Mouse (Mus musculus) Muller cell, postnatal 12 days (primary cell): ENCODE data around the gene Kif9.

Source experiments
- DNase-seq: peaks from one replicate; pipeline ENCODE4 v3.0.0-alpha.2; 2015; ENCODE audit errors: inconsistent ontology term

Kif9 gene

GRCm38 (mm10) chr9:110476124-110477091 lies at the start of gene Kif9, which contains the start of gene Klhl18:
TSS of gene Kif9 (plus strand) at chr9:110476958.
TSS of gene Klhl18 (minus strand) at chr9:110476694.
- peak; percentile 97 for DNase-seq

- no peak for DNase-seq
Measured at GRCm38 (mm10) chr9:110431241-110431640, 45.5 kb upstream of the Kif9 start.

GRCm38 (mm10) chr9:110433045-110433444 lies 43.7 kb upstream of the Kif9 start:
- DNase-seq, result no peak

- DNase-seq, result no peak
Measured at GRCm38 (mm10) chr9:110436041-110436440, 40.7 kb upstream of the Kif9 start.

GRCm38 (mm10) chr9:110440049-110440448 lies 36.7 kb upstream of the Kif9 start:
- DNase-seq, result peak; percentile 4

- DNase-seq, result no peak
Measured at GRCm38 (mm10) chr9:110440559-110440958, 36.2 kb upstream of the Kif9 start.

- no peak for DNase-seq
Measured at GRCm38 (mm10) chr9:110448356-110448755, 28.4 kb upstream of the Kif9 start.

GRCm38 (mm10) chr9:110448857-110449617 lies 27.7 kb upstream of the Kif9 start:
- DNase-seq, result peak; percentile 76

- DNase-seq, result no peak
Measured at GRCm38 (mm10) chr9:110452523-110452922, 24.2 kb upstream of the Kif9 start.

- no peak for DNase-seq
Measured at GRCm38 (mm10) chr9:110457926-110458325, 18.8 kb upstream of the Kif9 start.

GRCm38 (mm10) chr9:110459145-110459727 lies 17.5 kb upstream of the Kif9 start:
- DNase-seq, result no peak

GRCm38 (mm10) chr9:110460884-110461815 lies 15.6 kb upstream of the Kif9 start:
- DNase-seq, result no peak

- DNase-seq, result no peak
Measured at GRCm38 (mm10) chr9:110462321-110462720, 14.4 kb upstream of the Kif9 start.

GRCm38 (mm10) chr9:110463983-110464591 lies 12.7 kb upstream of the Kif9 start:
- no peak for DNase-seq

- DNase-seq, result no peak
Measured at GRCm38 (mm10) chr9:110465336-110465735, 11.4 kb upstream of the Kif9 start.

- no peak for DNase-seq
Measured at GRCm38 (mm10) chr9:110466179-110466578, 10.6 kb upstream of the Kif9 start.

GRCm38 (mm10) chr9:110477951-110478350 lies 1.2 kb downstream of the Kif9 start:
- no peak for DNase-seq

GRCm38 (mm10) chr9:110478639-110479038 lies 1.9 kb downstream of the Kif9 start:
- DNase-seq, result no peak

GRCm38 (mm10) chr9:110488841-110489240 lies 12.1 kb downstream of the Kif9 start:
- no peak for DNase-seq

GRCm38 (mm10) chr9:110490913-110491312 lies 14.2 kb downstream of the Kif9 start:
- DNase-seq, result no peak

- no peak for DNase-seq
Measured at GRCm38 (mm10) chr9:110525737-110526136, 49.0 kb downstream of the Kif9 start.
